In the genomic region with DNA sequence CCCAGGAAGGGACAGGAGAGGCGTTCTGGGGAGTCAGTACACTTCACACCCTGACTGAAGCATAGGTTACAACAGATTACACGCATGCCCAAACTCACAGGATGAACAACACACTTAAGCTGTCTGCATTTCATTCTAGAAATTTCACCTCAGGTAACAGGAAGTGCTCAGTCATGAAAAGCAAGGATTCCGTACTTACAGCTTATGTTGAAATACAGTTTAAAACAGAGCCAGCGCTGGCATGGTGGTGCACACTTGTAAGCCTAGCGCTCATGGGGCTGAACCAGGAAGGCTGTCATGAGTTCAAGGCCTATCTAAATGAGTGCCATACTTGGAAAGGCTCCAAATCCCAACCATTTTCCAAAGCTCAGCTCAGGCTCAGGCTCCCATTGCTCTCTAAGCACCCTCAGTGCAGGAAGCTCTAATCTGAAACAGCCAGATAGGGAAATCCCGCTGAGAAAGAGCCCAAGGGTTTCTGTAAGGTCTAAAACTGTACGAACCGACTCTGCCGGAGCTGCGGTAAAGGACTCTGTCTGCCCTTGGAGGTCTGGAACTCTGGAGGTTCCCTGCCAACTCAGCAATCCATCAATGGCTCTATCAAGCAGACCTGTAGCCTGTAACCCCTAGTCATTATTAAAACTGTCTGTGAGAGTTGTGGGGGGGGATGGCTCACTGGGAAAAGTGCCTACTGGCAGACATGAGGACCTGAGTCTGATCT, we compare ENCODE assay signal across 9 mouse cellular contexts. TPM values are rescaled to one million over a fixed set of nuclear protein-coding genes. Genes with fewer than 3 reads are reported as not detected.
DNase-seq lines count a peak whose midpoint lies in the region; ATAC-seq and TF ChIP-seq lines count a peak whose summit lies in the region.
"Had no signal": no experiment of that assay in that cellular context is flagged by ENCODE, and none has a peak within 500 bp of the region (broad histone marks: within the 10 kb centered on the region; RNA-seq: fewer than 3 reads in every experiment).

No protein-coding gene starts in this region.

- no peak overlapping the region for H3K4me3 ChIP-seq in layer of hippocampus, adult 2 months
- no peak overlapping the region for H3K4me3 ChIP-seq in embryonic facial prominence, embryonic 10.5 days
- no peak overlapping the region for H3K4me3 ChIP-seq in neural tube, embryonic 13.5 days

- 83% methylated on average over 10 of the region's 10 CpGs for WGBS in embryonic facial prominence, embryonic 10.5 days
- WGBS in neural tube, embryonic 13.5 days: 73% methylated on average over 10 of the region's 10 CpGs

- no peak for TF ChIP-seq CTCF in layer of hippocampus, adult 2 months (conservative IDR thresholded peaks at IDR 0.05)

- H3K27ac ChIP-seq in layer of hippocampus, adult 2 months: peak overlapping the region; percentile 23; the same call in 1 of the 2 replicates
- peak overlapping the region; percentile 26; the same call in 1 of the 2 replicates for H3K27ac ChIP-seq in embryonic facial prominence, embryonic 10.5 days (replicated peaks)
- H3K27ac ChIP-seq in neural tube, embryonic 13.5 days (replicated peaks): peak overlapping the region; percentile 76

- DNase-seq in layer of hippocampus, adult 2 months (ENCODE audit: low spot score in 2 of 2): no peak
- DNase-seq in layer of hippocampus, adult 11-12 months (ENCODE audit: low spot score): no peak
- no peak for DNase-seq in embryonic facial prominence, embryonic 10.5 days (ENCODE audit: low spot score)
- DNase-seq in induced T-regulatory cell, adult 2 months (ENCODE audit: low read depth): peak; percentile 39
- DNase-seq in cerebellum, postnatal 14 days: no peak
- DNase-seq in spleen, postnatal 4 days (ENCODE audit: low spot score in 2 of 2): no peak

- H3K36me3 ChIP-seq in embryonic facial prominence, embryonic 10.5 days (replicated peaks): no peaks in the 10 kb centered on the region
- no peaks in the 10 kb centered on the region for H3K36me3 ChIP-seq in neural tube, embryonic 13.5 days

- peak overlapping the region; percentile 44; the same call in 1 of the 2 replicates for H3K4me2 ChIP-seq in neural tube, embryonic 13.5 days

- H3K4me1 ChIP-seq in embryonic facial prominence, embryonic 10.5 days: peaks cover 67% of the 10 kb centered on the region
- peaks cover 62% of the 10 kb centered on the region for H3K4me1 ChIP-seq in neural tube, embryonic 13.5 days (replicated peaks)

- no peak for ATAC-seq in neural tube, embryonic 13.5 days (ENCODE audit: low read depth)
- no peak for ATAC-seq in erythroblast, adult 5-6 weeks (replicated peaks; ENCODE audit: low FRiP score, poor library complexity, severe bottlenecking)
- ATAC-seq: Patski had no signal

- peak overlapping the region; percentile 58; the same call in 1 of the 2 replicates for H3K9ac ChIP-seq in neural tube, embryonic 13.5 days

- H3K9me3 ChIP-seq in embryonic facial prominence, embryonic 10.5 days: no peaks in the 10 kb centered on the region
- H3K9me3 ChIP-seq in neural tube, embryonic 13.5 days: no peaks in the 10 kb centered on the region

- H3K27me3 ChIP-seq in embryonic facial prominence, embryonic 10.5 days (replicated peaks; ENCODE audit: low read depth, poor library complexity, severe bottlenecking): 0 out of 2 replicates have a peak, but pooled peaks cover 3% of the 10 kb centered on the region
- H3K27me3 ChIP-seq in neural tube, embryonic 13.5 days: peaks cover 16% of the 10 kb centered on the region; the same call in 1 of the 2 replicates
- H3K27me3 ChIP-seq: Patski had no signal

RNA-seq across cellular contexts. Expression of gene Sipa1l2, which starts 12.1 kb away (rescaled TPM):
- total RNA-seq in layer of hippocampus, adult 2 months (2021): 10 to 100 TPM; 69.5 to 72.1 TPM
- 12.7 and 14.8 TPM in 2 replicates for polyA plus RNA-seq in embryonic facial prominence, embryonic 10.5 days (2016; fragmentation: Nextera tagmentation; extraction: Ambion mirVana)
- polyA plus RNA-seq in neural tube, embryonic 13.5 days (2015; fragmentation: Nextera tagmentation; extraction: Ambion mirVana): 19.7 and 22.9 TPM in 2 replicates
- total RNA-seq in erythroblast, adult 5-6 weeks (2015; ENCODE audit: low replicate concordance): 0.38 and 1.9 TPM in 2 replicates
- total RNA-seq in erythroblast, adult 5-6 weeks (2017; ENCODE audit: low replicate concordance): 1.2 and 2.6 TPM in 2 replicates

Comparison
In these comparisons a context has a peak if more than half of its experiments do, and no peak if none do; other contexts are left out.
1. H3K27ac ChIP-seq: peak in every context shown above with its lines; median percentile 76 in neural tube, embryonic 13.5 days; 26 in embryonic facial prominence, embryonic 10.5 days; 23 in layer of hippocampus, adult 2 months.
2. RNA of gene Sipa1l2, which starts 12.1 kb away (total RNA-seq): 69.5 to 72.1 TPM in layer of hippocampus, adult 2 months; 0.38 to 2.6 TPM in erythroblast, adult 5-6 weeks; every median in the first group is over 10 times any median in the second.